Mouse (Mus musculus) E14TG2a.4 (cell line): ENCODE measurements around the gene Syt3.

ENCODE experiments used
- CTCF ChIP-seq: conservative IDR thresholded peaks from 2 replicates; pipeline ENCODE4 v1.5.1; 2014; ENCODE audit warnings: low read length
- NANOG ChIP-seq: IDR thresholded peaks from 2 replicates; pipeline ENCODE4 v1.6.1; 2014; ENCODE audit warnings: borderline replicate concordance, low read length, mixed read lengths
- POU5F1 ChIP-seq: IDR thresholded peaks from 2 replicates; pipeline ENCODE4 v1.6.1; 2014; ENCODE audit warnings: low read length, borderline replicate concordance

DNA sequence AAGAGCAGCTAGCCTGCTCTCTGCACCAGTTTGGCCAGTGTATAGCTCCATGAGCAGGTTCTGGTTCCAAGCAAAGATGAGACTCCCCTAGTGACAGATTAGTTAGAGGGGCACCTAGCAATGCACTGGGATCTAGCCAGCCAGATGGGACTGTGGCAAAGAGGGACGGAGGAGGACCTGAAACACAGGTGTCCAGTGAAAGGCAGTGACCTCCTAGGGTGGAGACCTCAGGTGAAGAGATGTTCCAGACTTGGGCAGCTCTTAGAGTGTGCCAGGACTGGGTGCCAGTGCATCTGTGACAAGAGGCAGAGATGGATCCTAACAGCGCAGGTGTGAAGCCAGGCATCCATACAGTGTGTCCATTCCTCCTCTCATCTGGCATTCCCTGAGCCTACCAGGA lies 55.8 kb downstream of the Syt3 start:
- TF ChIP-seq CTCF (no peak), NANOG (no peak), POU5F1 (no peak)
